Mouse (Mus musculus): ENCODE measurements around the gene Kif20b.

GRCm38 (mm10) chr19:34992969-34993527 lies 70.9 kb downstream of the Kif20b start:
- peak; percentile 83 for TF ChIP-seq CTCF (IDR thresholded peaks at IDR 0.05; ENCODE audit: borderline replicate concordance, extremely low read depth, insufficient read depth, insufficient read length)
- TF ChIP-seq POLR2A (IDR thresholded peaks at IDR 0.05; ENCODE audit: borderline replicate concordance, extremely low read depth, insufficient read depth, insufficient read length, poor library complexity, severe bottlenecking): no peak

Measured in brain, embryonic 14.5 days (tissue).